ENCODE assay signal across 10 mouse cellular contexts in the genomic region with DNA sequence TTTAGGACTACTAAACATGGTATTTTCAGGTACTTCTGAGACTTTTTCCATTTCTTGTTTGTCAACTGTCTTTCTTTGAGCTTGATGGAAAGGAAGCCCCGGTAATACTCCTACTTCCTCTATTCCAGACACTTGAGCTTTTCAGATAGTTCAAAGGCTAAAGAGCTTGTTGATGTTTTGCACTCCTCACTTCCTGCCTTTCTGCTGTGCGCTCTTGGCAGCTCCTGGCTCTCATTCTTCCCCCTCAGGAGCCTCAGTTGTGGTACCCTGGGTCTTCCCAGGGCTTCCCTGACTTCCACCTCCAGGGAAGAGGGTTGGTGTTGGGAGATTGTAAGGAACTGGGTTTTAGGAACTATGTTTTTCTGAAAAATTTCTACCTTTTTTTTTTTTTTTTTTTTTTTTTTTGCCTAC. TPM values are rescaled to one million over a fixed set of nuclear protein-coding genes. Genes with fewer than 3 reads are reported as not detected.
A peak's percentile ranks its signal among the peaks of the same experiment; 100 is the strongest.
DNase-seq lines count a peak whose midpoint lies in the region; ATAC-seq lines count a peak whose summit lies in the region.
"Had no signal": no experiment of that assay in that cellular context is flagged by ENCODE, and none has a peak within 500 bp of the region (broad histone marks: within the 10 kb centered on the region; RNA-seq: fewer than 3 reads in every experiment).

No protein-coding gene starts in this region.

- H3K9ac ChIP-seq in heart, embryonic 15.5 days, result no peak overlapping the region
- no peak overlapping the region for H3K9ac ChIP-seq in heart, embryonic 11.5 days (ENCODE audit: low read depth, low read length)
- no peak overlapping the region for H3K9ac ChIP-seq in neural tube, embryonic 13.5 days

- no peaks in the 10 kb centered on the region for H3K9me3 ChIP-seq in heart, embryonic 15.5 days (replicated peaks)
- no peaks in the 10 kb centered on the region for H3K9me3 ChIP-seq in heart, embryonic 11.5 days (replicated peaks; ENCODE audit: control insufficient read depth, low read length)
- no peaks in the 10 kb centered on the region for H3K9me3 ChIP-seq in neural tube, embryonic 13.5 days

- no peaks in the 10 kb centered on the region for H3K36me3 ChIP-seq in heart, embryonic 15.5 days
- H3K36me3 ChIP-seq in heart, embryonic 11.5 days (ENCODE audit: control insufficient read depth, insufficient read depth, low read length), result no peaks in the 10 kb centered on the region
- no peaks in the 10 kb centered on the region for H3K36me3 ChIP-seq in neural tube, embryonic 13.5 days

- intact Hi-C loops in gastrocnemius, postnatal 36 days (cut with DNase I), result no loop called here

- ATAC-seq in heart, embryonic 15.5 days (replicated peaks; ENCODE audit: insufficient number of reproducible peaks, insufficient read depth, low FRiP score, low read depth), result no peak
- ATAC-seq in heart, embryonic 11.5 days (replicated peaks; ENCODE audit: insufficient number of reproducible peaks, low FRiP score, low TSS enrichment), result no peak; the same call in 1 of the 2 replicates
- ATAC-seq in neural tube, embryonic 13.5 days (ENCODE audit: low read depth), result no peak
- peak; percentile 71 for ATAC-seq in common myeloid progenitor, adult 5-6 weeks (replicated peaks; ENCODE audit: low read depth, poor library complexity, severe bottlenecking)

- H3K27ac ChIP-seq in heart, embryonic 15.5 days, result peak overlapping the region; percentile 54; the same call in 1 of the 2 replicates
- no peak overlapping the region for H3K27ac ChIP-seq in heart, embryonic 11.5 days (ENCODE audit: low read depth, low read length)
- peak overlapping the region; percentile 47; the same call in 1 of the 2 replicates for H3K27ac ChIP-seq in neural tube, embryonic 13.5 days (replicated peaks)
- H3K27ac ChIP-seq: left cerebral cortex, adult 2 months had no signal

- DNase-seq in neural tube, embryonic 10.5 days (ENCODE audit: extremely low spot score, low spot score), result no peak
- no peak for DNase-seq in c-Kit-positive CD71-positive TER-119-positive erythroid progenitor cells, embryonic 14.5 days (ENCODE audit: low spot score)
- DNase-seq in retina, embryonic 14.5 days (ENCODE audit: low spot score), result no peak
- DNase-seq in gastrocnemius, postnatal 36 days, result no peak
- DNase-seq: adrenal gland, adult 8-10 months had no signal

- peaks cover 52% of the 10 kb centered on the region for H3K4me1 ChIP-seq in heart, embryonic 15.5 days (replicated peaks)
- H3K4me1 ChIP-seq in heart, embryonic 11.5 days (ENCODE audit: control insufficient read depth, insufficient read depth, low read length), result peaks cover 51% of the 10 kb centered on the region
- H3K4me1 ChIP-seq in neural tube, embryonic 13.5 days (replicated peaks), result peaks cover 74% of the 10 kb centered on the region

- H3K4me2 ChIP-seq in heart, embryonic 15.5 days, result no peak overlapping the region
- no peak overlapping the region for H3K4me2 ChIP-seq in heart, embryonic 11.5 days
- no peak overlapping the region for H3K4me2 ChIP-seq in neural tube, embryonic 13.5 days

- 28% methylated on average over 2 of the region's 2 CpGs for whole genome bisulfite sequencing in heart, embryonic 15.5 days
- 13% methylated on average over 2 of the region's 2 CpGs for WGBS in heart, embryonic 11.5 days (ENCODE audit: insufficient replicate concordance)
- WGBS in neural tube, embryonic 13.5 days, result 65% methylated on average over 2 of the region's 2 CpGs

- H3K4me3 ChIP-seq in heart, embryonic 15.5 days, result no peak overlapping the region
- H3K4me3 ChIP-seq in heart, embryonic 11.5 days (ENCODE audit: low read depth, low read length), result no peak overlapping the region
- H3K4me3 ChIP-seq in neural tube, embryonic 13.5 days, result no peak overlapping the region
- H3K4me3 ChIP-seq: left cerebral cortex, adult 2 months had no signal

- no peaks in the 10 kb centered on the region for H3K27me3 ChIP-seq in heart, embryonic 15.5 days
- H3K27me3 ChIP-seq in heart, embryonic 11.5 days (ENCODE audit: control insufficient read depth, insufficient read depth, low read length), result no peaks in the 10 kb centered on the region
- H3K27me3 ChIP-seq in neural tube, embryonic 13.5 days, result no peaks in the 10 kb centered on the region

RNA-seq across cellular contexts. Expression of a gene that starts 54.1 kb away (rescaled TPM):
- polyA plus RNA-seq in heart, embryonic 15.5 days (2015; fragmentation: Nextera tagmentation; extraction: Ambion mirVana), result 6.1 and 8.2 TPM in 2 replicates
- polyA plus RNA-seq in heart, embryonic 11.5 days (2014; fragmentation: Nextera tagmentation; extraction: Ambion mirVana), result 9.4 and 9.7 TPM in 2 replicates
- polyA plus RNA-seq in neural tube, embryonic 13.5 days (2015; fragmentation: Nextera tagmentation; extraction: Ambion mirVana), result 12.9 and 15.2 TPM in 2 replicates
- total RNA-seq in common myeloid progenitor, adult 5-6 weeks (2017), result 33.1 and 49.7 TPM in 2 replicates
- 10 to 100 TPM; 20.4 to 22.4 TPM for total RNA-seq in gastrocnemius, postnatal 36 days (2021)
